Mouse (Mus musculus) ovary, postnatal 14 days (tissue): Measurements from ENCODE around the gene Tmem174.

Source experiments
- DNase-seq: peaks from one replicate; pipeline ENCODE4 v3.0.0; 2022; ENCODE audit warnings: low spot score

Tmem174 gene

GRCm38 (mm10) chr13:98637145-98637544 lies at the start of gene Tmem174:
Gene Tmem174, minus strand, starts transcription at chr13:98637410.
- no peak for DNase-seq

- no peak for DNase-seq
Observed at GRCm38 (mm10) chr13:98684144-98684900, 47.1 kb upstream of the Tmem174 start.

DNA sequence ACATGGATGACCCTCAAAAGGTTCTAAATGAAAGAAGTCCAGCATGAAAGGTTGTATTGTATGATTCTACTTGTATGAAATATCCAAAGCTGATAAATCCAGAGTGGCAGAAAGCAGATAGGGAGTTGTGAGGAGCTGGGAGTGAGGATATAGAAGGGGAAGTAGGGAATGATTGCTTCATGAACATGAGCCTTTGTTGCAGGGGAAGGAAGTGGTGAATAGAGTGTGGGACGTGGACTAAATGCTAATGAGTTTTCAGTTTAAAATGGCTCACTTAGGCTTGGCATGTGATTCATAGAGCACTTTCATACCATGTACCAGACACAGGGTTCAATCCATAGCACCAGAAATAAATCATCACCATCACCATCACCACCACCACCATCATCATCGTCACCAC lies 46.2 kb upstream of the Tmem174 start:
- DNase-seq = no peak

- no peak for DNase-seq
Observed at GRCm38 (mm10) chr13:98680470-98681060, 43.4 kb upstream of the Tmem174 start.

DNA sequence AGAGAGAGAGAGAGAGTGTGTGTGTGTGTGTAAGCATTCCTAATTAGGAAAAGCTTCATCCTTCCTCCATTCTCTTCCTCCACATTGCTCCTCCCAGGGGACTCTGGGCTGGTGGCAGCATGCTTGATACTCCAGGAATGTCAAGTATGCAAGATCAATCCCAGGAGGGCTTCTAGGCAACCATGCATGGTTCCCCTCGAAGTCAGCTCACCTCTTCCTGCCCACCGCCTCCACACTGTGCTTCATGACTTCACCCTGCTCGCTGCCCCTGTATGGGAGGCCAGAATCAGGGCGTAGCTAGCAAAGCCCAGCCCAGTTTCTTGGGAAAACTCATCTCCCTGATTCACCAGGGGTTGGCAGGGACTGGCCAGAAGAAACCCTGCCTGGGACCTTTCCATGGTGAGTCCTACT lies 42.4 kb upstream of the Tmem174 start:
- no peak for DNase-seq

- DNase-seq = no peak
Observed at GRCm38 (mm10) chr13:98679230-98679629, 42.0 kb upstream of the Tmem174 start.

DNA sequence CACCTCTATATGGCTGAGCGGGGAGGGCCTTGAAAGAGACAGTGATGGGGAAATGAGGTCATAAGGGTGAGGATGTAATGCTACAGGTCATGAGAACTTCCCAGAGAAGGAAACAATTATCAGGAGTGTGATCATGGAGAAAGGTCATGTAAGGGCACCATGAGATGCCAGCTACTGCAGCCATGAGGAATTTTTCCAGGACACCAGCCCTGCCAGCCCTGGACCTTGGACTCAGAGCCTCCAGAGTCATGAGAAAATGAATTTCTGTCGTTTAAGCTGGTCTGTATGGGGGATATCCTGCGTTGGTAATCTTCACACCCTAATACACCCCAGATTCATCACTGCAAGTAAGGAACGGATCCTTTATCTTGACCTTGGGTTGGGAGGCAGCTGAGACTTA lies 36.7 kb upstream of the Tmem174 start:
- DNase-seq = no peak

DNA sequence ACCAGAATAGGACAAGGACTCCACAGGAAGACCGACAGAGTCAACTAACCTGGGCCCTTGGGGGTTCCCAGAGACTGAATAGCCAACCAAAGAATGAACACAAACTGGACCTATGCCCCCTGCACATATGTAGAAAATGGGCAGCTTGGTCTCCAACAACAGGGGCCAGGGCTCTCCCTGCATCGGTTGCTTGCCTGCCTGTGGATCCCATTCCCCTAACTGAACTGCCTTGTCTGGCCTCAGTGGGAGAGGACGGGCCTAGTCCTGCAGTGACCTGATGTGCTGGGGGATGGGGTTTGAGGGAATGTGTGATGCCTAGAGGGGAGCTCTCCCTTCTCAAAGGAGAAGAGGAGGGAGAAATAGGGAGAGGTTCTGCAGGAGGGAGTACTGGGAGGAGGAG lies 32.1 kb upstream of the Tmem174 start:
- no peak for DNase-seq

GRCm38 (mm10) chr13:98667316-98667715 lies 30.1 kb upstream of the Tmem174 start:
- no peak for DNase-seq

GRCm38 (mm10) chr13:98665240-98665639 lies 28.0 kb upstream of the Tmem174 start:
- DNase-seq = no peak

- no peak for DNase-seq
Observed at GRCm38 (mm10) chr13:98662173-98662675, 25.0 kb upstream of the Tmem174 start.

DNA sequence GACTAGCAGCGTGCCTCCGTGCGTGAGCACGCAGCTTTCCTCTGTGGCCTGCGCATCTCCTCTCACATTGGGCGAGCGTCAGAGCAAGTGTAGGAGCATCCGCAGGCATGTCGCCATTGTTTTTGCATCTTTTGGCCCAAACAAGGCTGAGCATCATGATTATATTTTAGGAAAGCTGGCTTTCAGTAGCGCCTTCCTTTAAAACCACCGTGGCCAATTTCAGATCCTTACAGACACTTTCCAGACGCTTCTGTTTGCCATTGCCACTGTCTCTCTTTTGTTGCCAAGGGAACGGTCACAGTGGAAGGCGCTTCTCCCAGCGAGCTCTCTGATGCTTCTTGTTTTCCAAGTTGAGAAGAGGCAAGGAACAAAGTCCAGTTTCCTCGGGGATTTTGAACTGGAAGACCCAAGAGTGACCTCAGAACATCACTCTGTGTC lies 18.8 kb upstream of the Tmem174 start:
- DNase-seq = no peak

GRCm38 (mm10) chr13:98655346-98655745 lies 18.1 kb upstream of the Tmem174 start:
- DNase-seq = no peak

GRCm38 (mm10) chr13:98654129-98654939 lies 17.1 kb upstream of the Tmem174 start:
- DNase-seq = no peak

GRCm38 (mm10) chr13:98652194-98652593 lies 15.0 kb upstream of the Tmem174 start:
- no peak for DNase-seq

GRCm38 (mm10) chr13:98651228-98651977 lies 14.2 kb upstream of the Tmem174 start:
- no peak for DNase-seq

DNA sequence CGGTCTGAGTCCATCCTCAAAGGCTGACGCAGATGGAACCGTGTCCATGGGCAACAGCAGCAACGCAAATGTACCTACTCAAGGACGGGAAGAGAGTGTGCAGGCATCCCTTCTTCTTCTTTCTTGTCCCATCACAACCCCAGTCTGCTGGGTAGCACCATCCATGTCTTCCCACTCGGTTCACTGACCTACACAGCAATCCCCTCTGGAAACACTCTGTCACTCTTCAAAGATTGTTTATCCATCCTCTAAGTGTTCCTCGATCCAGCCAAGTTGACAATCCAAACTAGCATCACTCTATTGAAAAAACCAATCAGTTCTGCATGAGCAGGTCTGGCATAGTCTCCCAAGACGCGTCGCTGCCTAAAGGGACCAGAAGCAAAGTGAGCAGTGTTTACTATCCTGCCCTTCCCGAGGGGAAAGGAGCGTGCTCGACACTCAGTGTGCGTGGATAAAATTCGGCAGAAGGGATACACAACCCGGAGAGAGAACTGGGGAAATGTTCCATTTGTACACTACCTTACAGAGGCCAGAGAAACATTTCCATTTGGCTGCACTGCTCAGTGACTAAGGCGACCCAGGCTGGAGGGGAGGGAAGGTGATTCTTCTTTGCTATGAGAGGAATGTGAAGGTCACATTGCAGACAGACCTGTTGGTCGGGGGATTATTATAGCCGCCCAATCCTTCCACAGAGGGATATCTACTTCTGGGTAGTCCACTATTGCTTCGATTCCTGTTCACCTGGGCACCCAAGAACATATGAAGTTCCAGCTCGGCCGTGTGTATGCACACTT lies 10.8 kb upstream of the Tmem174 start:
- DNase-seq = no peak

DNA sequence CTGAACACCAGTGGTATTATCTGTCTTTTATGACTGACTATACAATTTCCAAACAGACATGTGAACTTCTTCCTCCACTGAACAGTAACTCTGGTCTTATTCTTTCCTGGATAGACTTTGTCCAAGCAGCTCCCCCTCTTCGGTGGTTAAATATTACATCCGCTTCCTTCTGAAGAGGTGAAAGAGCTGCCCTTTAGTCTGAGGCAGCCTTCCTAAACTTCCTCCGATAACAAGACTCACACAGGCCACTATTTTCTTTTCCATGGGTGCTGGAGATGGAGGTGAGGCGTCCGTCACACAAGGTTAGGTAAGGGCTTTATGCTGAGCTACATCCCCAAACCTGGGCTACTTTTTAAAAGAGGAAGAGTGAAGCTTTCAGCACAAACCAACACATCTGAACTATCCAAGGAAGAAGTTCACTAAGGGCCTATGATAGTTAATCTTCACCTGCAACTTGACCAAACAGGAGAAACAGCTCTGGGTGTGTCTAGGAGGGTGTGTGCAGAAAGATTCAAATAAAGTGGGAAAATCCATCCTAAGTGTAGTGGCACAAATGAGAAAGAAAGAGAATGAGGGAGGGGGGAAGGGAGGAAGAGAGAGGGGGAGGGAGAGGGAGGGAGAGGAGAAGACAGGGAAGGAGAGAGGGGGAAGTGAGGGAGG lies 1.4 kb upstream of the Tmem174 start:
- DNase-seq = no peak

GRCm38 (mm10) chr13:98636571-98636970 lies 639 bp downstream of the Tmem174 start:
- DNase-seq = no peak

DNA sequence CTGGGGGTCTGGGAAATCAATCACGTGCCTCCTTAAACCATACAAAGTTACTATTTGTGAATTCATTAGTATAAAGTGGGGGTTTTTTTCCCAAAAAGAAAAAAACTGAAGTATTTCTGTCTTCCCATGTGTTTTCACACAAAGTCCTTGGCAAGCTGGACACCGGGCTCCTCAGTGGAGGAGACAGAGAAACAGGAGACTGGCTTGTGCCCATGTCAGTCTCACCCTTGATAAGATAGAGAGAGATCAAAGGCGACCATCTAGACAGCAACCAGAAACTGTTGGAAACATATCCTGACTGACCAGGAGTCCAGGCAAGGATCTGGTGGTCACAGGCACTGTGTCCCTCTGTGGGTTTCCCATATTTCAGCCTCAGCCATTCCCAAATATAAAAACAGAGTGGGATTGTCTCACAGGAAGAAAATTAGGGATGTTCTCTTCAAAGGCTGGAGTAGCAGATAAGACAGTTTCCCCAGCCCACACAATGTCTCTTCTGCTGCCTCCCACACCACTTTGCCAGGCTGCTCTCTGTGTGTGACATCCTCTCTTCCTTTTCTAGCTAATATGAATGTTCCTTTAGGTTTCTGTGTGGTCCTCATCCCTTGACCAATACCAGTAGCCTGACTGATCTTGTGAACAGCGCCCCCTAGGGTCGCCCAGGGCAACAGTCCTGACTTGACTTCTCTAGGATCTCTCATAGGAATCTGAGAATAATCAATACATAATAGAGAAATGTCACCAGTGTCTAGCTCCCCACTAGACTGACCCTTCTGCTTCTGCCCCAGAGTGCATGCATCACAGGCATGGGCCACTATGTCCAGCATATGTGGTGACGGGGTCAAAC lies 3.3 kb downstream of the Tmem174 start:
- DNase-seq = no peak
